In genomic region chr13:38232856-38233625, GRCm38 (mm10) we compare ENCODE assay signal across 13 mouse cellular contexts.
"Had no signal": no experiment of that assay in that cellular context is flagged by ENCODE, and none has a peak within 500 bp of the region (broad histone marks: within the 10 kb centered on the region; RNA-seq: fewer than 3 reads in every experiment).

No protein-coding gene starts in this region.

- H3K27me3 ChIP-seq: limb, embryonic 15.5 days; liver, embryonic 12.5 days; midbrain, embryonic 12.5 days; neural tube, embryonic 13.5 days; stomach, embryonic 15.5 days had no signal

- H3K9ac ChIP-seq: limb, embryonic 15.5 days; liver, embryonic 12.5 days; lung, embryonic 14.5 days; midbrain, embryonic 12.5 days; neural tube, embryonic 13.5 days; stomach, embryonic 15.5 days had no signal

- DNase-seq: kidney, postnatal 14 days; lung, embryonic 14.5 days; lung, postnatal 14 days; retina, postnatal 1 day; right cerebral cortex, postnatal 4 days; thymus, adult 2 months; thymus, postnatal 25 days had no signal

- H3K27ac ChIP-seq: limb, embryonic 15.5 days; liver, embryonic 12.5 days; midbrain, embryonic 12.5 days; neural tube, embryonic 13.5 days; stomach, embryonic 15.5 days had no signal

- H3K4me3 ChIP-seq: limb, embryonic 15.5 days; liver, embryonic 12.5 days; midbrain, embryonic 12.5 days; neural tube, embryonic 13.5 days; stomach, embryonic 15.5 days had no signal

- H3K9me3 ChIP-seq: limb, embryonic 15.5 days; neural tube, embryonic 13.5 days; stomach, embryonic 15.5 days had no signal

- ATAC-seq: liver, embryonic 12.5 days; midbrain, embryonic 16.5 days had no signal

- H3K4me1 ChIP-seq: limb, embryonic 15.5 days; liver, embryonic 12.5 days; midbrain, embryonic 12.5 days; neural tube, embryonic 13.5 days; stomach, embryonic 15.5 days had no signal

- H3K4me2 ChIP-seq: limb, embryonic 15.5 days; liver, embryonic 12.5 days; lung, embryonic 14.5 days; midbrain, embryonic 12.5 days; neural tube, embryonic 13.5 days; stomach, embryonic 15.5 days had no signal
